Mouse (Mus musculus): ENCODE results near the gene Chic2.
A peak's percentile ranks its signal among the peaks of the same experiment; 100 is the strongest.

The Chic2 gene

GRCm38 (mm10) chr5:75044310-75044904, at the start of gene Chic2:
Gene Chic2, minus strand, starts transcription at chr5:75044774.
- DNase-seq (ENCODE audit: low spot score in 2 of 2): peak; percentile 70 to 73

GRCm38 (mm10) chr5:75085906-75086305, 41.3 kb upstream of the Chic2 start:
- DNase-seq (ENCODE audit: low spot score in 2 of 2): no peak

GRCm38 (mm10) chr5:75085521-75085875, 40.9 kb upstream of the Chic2 start:
- DNase-seq (ENCODE audit: low spot score in 2 of 2): no peak

- DNase-seq (ENCODE audit: low spot score in 2 of 2): no peak
Observed at GRCm38 (mm10) chr5:75084871-75085520, 40.4 kb upstream of the Chic2 start.

GRCm38 (mm10) chr5:75084393-75084870, 39.9 kb upstream of the Chic2 start:
- DNase-seq (ENCODE audit: low spot score in 2 of 2): no peak

GRCm38 (mm10) chr5:75083591-75084392, 39.2 kb upstream of the Chic2 start:
- DNase-seq (ENCODE audit: low spot score in 2 of 2): no peak

GRCm38 (mm10) chr5:75083061-75083460, 38.5 kb upstream of the Chic2 start:
- DNase-seq (ENCODE audit: low spot score in 2 of 2): no peak

GRCm38 (mm10) chr5:75082439-75082838, 37.9 kb upstream of the Chic2 start:
- no peak for DNase-seq (ENCODE audit: low spot score in 2 of 2)

GRCm38 (mm10) chr5:75079564-75079963, 35.0 kb upstream of the Chic2 start:
- DNase-seq (ENCODE audit: low spot score in 2 of 2): no peak

- DNase-seq (ENCODE audit: low spot score in 2 of 2): no peak
Observed at GRCm38 (mm10) chr5:75077051-75077380, 32.4 kb upstream of the Chic2 start.

GRCm38 (mm10) chr5:75076326-75077050, 31.9 kb upstream of the Chic2 start:
- DNase-seq (ENCODE audit: low spot score in 2 of 2): no peak

GRCm38 (mm10) chr5:75075383-75075941, 30.9 kb upstream of the Chic2 start, which contains the start of gene Gsx2:
Gene Gsx2, plus strand, starts transcription at chr5:75075601.
- no peak for DNase-seq (ENCODE audit: low spot score in 2 of 2)

GRCm38 (mm10) chr5:75074537-75075382, 30.2 kb upstream of the Chic2 start:
- DNase-seq (ENCODE audit: low spot score in 2 of 2): no peak

- DNase-seq (ENCODE audit: low spot score in 2 of 2): no peak
Observed at GRCm38 (mm10) chr5:75074132-75074531, 29.6 kb upstream of the Chic2 start.

GRCm38 (mm10) chr5:75073684-75074083, 29.1 kb upstream of the Chic2 start:
- no peak for DNase-seq (ENCODE audit: low spot score in 2 of 2)

- no peak for DNase-seq (ENCODE audit: low spot score in 2 of 2)
Observed at GRCm38 (mm10) chr5:75073167-75073566, 28.6 kb upstream of the Chic2 start.

- DNase-seq (ENCODE audit: low spot score in 2 of 2): no peak
Observed at GRCm38 (mm10) chr5:75072532-75072931, 28.0 kb upstream of the Chic2 start.

GRCm38 (mm10) chr5:75071951-75072350, 27.4 kb upstream of the Chic2 start:
- DNase-seq (ENCODE audit: low spot score in 2 of 2): no peak

GRCm38 (mm10) chr5:75070656-75071375, 26.2 kb upstream of the Chic2 start:
- no peak for DNase-seq (ENCODE audit: low spot score in 2 of 2)

GRCm38 (mm10) chr5:75070132-75070531, 25.6 kb upstream of the Chic2 start:
- no peak for DNase-seq (ENCODE audit: low spot score in 2 of 2)

Data from frontal cortex, postnatal 14 days (tissue).